Mouse (Mus musculus): ENCODE measurements at regions not wholly inside any gene's neighbourhood (a gene's known extent, or its start where the extent isn't known, plus 50 kb on each side); places are given as distances from the start of the nearest gene placed in this dataset.
A peak's percentile ranks its signal among the peaks of the same experiment; 100 is the strongest.

DNA sequence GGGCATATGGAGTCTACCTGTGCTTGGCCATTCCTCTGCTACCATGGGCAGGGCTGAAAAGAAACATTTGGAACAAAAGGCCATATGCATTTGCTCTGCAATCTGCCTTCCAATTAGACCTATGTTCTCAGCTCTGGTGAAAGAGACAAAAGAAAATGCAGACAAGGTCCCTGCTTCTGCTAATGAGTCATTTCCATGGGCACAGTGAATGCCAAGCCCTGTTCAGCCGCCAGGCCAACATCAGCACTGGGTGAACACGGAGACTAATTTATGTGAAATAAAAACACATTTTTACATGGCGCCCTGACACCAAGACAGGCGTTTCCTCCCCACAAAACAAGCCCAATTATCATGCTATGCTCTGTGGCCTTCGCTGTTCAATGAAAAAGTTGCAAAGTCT, 419.5 kb upstream of the Kdm8 start:
- DNase-seq (ENCODE audit: low spot score): no peak

DNA sequence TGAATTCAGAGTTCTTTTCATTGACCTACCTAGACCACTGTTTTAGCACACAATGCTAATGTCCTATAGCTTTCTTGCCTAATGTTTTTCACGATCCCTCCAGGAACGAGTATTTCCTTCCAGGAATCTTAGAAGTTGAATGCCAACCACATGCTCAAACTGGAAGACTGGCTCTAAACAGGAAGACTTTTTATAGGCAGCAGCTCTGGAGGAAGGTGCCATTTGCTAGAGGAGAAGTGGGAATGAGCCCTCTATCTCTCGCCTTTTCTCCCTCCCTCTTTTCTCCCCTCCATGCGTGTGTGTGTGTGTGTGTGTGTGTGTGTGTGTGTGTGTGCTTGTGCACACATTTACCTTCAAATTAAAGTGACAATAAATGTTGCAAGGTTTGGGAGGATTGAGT, 410.7 kb upstream of the Kdm8 start:
- no peak for DNase-seq (ENCODE audit: low spot score)

DNA sequence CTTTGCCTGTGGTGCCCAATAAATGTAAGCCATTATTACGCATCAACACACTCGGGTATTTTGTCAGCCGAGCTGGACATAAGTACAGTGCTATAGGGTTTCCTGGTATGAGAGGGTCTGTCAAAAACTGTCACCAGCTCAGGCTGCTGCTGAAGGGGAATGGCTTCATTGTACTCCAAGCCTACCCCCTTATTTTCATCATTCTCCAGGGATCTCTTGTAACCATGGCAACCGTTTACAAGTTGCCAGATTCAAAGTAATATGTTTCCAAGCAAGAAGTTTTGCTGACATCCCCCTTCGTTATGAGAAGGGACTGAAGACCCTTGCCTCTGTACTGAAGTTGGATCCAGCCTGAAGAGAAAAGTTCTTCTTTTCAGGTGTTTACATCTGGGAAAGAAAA, 410.3 kb upstream of the Kdm8 start:
- DNase-seq (ENCODE audit: low spot score): no peak

DNA sequence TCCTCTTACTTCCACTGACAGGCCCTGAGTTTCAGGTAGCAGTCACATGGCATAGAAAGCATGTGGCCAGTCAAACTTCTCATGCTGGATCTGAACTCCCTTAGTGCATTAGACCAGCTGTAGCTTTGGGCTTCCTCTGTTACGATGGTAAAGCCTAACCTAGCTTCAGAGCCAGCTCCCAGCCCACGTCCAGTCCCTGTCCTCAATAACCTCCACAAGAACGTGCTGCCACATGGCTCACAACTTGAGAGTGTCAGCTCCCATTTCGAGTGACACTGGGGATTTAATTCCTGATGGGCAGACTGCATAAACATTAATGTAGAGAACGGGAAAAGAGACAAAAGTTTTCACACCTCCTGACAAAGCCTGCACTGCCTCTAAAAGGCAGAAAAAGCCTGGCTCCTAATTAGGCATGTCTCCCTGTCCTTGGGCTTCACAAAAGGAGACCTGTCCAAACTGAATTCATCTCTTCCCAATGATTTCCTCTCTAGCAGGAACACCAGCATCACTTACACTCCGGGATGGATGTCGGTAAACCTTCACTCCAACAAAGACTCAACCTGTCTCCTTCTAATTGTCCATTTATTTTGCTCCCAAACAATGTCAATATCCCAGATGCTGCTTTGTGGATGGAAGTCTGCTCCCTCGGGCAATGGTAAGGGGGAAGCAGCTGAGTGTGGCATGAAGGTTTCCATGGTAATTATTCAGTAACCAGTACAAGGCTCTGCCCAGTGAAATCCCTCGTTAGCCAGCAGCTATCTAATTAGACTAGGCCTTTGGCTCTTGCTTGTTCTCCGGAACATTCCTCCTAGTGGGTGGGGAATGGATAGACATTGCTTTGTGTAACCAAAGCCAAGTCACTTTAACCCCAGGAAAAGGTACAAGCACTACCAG, 408.1 kb upstream of the Kdm8 start:
- DNase-seq (ENCODE audit: low spot score): no peak

DNA sequence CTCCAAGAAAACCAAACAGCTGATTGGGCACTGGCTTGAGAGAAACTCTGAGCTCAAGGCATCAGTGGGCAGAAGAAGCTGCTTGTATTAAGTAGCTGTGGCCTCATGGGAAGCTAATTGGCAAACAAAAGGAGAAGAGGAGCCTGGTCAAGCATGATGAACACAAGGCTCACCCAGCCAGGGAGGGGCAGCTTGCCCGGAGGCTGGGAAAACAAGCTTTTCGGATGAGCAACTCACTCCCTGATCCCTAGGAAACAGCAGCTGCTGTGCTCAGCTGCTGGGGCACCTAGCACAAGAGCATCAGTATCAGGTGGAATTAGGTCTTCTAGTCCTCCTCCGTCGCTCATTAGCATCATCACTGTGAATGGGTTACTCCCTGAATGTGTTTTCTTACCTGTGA, 405.6 kb upstream of the Kdm8 start:
- no peak for DNase-seq (ENCODE audit: low spot score)

DNA sequence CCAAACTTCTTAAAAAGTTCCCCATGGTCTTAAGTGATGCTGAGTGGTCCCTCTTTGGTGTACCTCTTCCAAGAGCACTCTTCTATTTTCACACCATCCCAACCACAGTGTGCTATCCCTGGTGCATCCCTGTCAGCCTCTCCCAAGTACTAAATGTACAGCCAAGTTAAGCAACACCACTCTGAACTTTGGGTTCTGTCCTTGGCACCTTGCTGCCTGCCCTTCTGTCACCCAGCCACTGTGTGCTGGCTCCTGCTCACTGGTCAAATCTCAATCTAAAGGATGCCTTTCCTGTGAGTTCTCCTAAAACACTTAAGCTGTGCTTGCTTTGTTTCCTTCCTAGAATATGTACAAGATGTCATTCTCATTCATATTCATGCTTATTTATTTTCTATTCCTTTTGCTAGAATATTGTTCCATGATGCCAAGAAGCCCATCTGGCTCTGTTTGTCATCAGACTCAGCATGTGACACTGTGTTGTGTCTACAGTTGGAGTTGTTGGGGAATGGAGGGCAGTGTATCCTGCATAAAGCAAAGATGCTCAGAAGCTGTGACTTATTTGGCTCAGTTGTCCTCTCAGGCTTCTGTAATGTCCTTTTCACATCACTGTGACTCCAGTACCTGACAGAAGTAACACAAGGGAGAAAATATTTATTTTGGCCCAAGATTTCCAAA, 388.4 kb upstream of the Kdm8 start:
- peak; percentile 48 for DNase-seq (ENCODE audit: low spot score)

DNA sequence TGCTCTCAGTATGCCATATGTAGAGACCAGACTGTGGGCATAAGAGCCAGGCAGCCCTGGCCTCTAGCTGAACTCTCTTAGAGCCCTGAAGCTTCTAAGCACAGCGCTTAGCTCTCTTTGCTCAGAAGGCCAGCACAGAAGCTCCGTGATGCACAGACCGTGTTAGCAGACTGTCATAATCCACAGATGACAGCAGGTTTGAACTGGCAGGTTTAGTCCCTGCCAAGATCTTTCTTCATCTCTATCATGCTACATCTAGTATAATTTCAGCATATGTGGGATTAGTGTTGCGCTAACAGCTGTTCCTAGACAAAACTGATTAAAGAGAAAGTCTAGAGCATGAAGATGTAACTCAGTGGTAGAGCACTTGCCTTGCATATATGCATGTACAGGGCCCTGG, 342.0 kb upstream of the Kdm8 start:
- peak; percentile 62 for DNase-seq (ENCODE audit: low spot score)

DNA sequence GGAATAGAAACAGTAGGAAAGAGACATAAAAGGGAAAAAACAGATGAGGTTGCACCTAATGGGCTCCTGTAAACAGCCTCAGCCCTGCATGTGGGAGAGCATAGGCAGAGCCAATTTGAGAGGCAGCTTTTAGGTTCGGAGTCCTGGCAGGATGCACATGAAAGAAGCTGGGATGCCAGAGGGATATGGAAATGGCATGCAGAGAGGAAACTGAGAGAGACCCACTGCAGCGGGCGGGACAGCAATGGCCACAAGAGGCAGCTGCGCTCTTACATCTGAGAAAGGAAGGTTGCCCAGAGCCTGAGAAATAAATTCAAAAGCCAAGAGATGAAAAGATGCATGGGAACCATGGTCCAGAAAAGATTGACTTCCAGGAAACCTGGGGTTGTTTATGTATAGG, 340.5 kb upstream of the Kdm8 start:
- DNase-seq (ENCODE audit: low spot score): no peak

DNA sequence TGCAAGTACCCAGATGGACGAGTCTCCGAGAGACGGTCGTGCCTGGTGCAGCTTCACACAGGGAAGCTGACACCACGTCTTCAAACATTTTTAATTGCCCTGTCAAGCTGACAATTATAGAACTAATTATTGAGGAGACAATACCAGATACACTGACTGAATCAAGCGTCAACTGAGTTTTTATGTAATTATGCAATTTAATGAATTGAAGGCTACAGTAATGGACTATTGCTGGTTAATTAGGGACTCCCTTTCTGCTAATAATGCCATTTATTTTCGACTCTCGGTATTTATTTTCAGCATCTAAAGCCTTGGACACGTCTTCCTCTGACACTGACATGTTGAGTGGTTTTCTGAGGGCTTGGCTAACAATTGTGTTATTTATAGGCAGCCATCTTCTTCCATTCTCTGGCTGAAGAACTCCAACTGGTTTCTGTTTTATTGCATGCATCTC, 331.6 kb upstream of the Kdm8 start:
- no peak for DNase-seq (ENCODE audit: low spot score)

DNA sequence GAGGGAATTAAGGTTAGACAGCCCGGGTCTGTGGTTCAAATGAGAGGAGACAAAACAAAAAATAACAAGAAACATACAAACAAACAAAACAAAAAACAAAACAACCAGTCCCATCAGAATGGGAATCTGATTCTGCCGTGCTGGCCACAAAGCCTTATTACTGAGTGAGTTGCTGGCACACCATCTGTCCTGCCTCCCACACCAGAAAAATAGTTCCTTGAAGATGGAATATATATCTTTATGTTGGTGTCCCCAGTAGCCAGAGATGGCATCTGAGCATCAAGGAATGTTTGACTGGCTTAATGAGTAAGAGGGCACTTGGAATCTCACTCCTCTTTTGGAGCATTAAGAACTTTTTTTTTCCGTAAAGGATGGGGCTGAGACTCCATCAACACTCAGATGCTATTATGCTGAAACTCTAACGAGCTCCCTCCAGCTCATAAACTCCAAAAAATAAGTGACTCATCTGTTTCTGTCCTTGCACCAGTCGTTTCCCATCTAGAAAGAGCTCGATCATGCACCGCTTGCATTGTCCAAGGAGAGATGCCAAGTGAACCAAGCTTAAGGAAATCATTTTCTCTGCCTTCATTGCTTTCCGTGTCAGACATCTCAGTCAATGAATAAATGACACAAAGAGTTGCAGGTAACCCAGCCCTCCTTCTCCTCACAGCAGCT, 329.0 kb upstream of the Kdm8 start:
- DNase-seq (ENCODE audit: low spot score): no peak

DNA sequence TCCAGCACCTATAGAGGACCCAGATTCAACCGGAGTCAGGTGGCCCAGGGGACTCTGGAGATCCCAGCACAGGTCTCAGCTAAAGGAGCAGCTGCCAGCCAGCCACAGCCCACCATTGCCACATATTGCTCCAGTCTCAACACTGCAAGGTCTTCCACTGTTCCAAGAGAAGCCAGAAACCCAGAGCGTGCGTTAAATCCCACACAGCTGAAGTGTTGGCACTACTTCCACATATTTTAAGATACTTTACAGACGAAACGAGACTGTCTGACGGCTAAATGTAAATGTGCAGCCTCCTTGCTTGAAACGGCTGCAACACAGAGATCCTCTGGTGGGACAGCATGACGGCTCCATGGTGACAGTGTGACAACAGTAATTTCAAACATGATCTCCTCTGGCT, 327.3 kb upstream of the Kdm8 start:
- no peak for DNase-seq (ENCODE audit: low spot score)

DNA sequence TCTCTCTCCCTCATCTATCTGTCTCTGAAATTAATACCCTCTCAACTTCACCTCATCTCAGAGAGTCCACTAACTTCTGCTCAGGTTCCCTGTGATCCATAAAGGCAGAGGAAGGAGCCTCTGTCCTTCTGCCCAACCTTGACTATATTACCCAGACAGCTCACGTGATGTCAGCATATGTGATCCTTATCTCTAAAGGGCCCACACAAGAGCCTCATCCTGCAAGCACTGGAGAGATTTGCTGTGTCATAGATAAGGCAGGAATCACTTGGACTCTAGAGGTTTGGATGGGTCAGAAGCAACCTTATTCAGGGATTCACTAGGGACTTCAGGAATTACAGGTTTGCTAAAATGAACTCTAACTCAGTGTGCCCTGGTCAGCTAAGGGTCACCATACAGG, 315.3 kb upstream of the Kdm8 start:
- no peak for DNase-seq (ENCODE audit: low spot score)

DNA sequence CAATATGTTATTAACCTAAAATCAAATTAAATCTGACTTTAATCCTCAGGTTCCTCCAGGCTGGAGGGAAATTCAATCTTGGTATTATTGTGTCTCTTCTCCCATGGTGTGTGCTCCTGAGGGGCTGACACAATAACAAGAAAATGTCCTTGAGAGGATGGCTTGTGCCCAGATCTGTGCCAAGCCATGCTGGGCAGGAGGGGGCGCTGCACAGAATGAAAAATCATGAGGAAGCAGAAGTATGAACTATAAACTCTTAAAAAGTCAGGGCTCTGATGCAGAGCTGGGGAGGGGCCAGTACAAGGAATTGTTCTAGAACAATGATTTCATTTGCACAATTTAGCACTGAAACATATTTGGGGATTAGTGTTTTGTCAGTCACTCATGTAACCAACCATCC, 312.5 kb upstream of the Kdm8 start:
- no peak for DNase-seq (ENCODE audit: low spot score)

DNA sequence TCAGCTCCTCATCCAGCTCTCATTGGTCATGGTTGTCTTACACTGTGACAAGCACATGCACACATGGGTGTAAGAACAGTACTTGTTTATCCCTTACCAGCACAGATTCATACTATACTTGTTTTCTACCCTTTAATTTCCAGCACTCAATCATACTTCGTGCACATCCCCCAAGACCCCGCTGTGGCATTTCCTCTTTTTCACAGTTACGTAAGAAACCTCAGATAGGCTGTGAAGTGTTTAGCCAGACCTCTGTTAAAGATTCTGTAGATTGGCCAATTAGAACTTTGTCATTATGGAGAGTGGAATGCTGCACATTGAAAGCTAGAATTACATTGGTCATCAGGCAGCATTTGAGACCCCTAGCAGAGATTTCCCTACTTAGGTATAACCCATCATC, 305.9 kb upstream of the Kdm8 start:
- no peak for DNase-seq (ENCODE audit: low spot score)

DNA sequence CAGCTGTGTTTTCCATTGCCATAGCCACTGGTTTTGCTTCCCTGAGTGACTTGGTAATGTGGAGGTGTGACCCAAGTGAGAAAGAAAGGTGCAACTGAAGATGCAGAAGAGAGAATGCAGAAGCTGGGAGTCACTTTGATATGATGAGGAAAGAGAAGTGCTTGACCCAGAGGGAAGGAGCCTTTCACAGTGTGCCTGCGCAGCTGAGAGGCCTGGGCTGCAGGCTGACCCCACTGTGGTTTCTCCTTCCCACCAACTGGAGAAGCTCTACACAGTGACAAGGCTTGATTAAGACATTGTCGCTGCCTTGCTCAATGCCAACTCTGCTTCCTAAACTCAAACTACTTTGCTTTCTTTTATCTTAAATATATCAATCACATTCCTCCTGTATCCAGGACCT, 305.3 kb upstream of the Kdm8 start:
- DNase-seq (ENCODE audit: low spot score): no peak

DNA sequence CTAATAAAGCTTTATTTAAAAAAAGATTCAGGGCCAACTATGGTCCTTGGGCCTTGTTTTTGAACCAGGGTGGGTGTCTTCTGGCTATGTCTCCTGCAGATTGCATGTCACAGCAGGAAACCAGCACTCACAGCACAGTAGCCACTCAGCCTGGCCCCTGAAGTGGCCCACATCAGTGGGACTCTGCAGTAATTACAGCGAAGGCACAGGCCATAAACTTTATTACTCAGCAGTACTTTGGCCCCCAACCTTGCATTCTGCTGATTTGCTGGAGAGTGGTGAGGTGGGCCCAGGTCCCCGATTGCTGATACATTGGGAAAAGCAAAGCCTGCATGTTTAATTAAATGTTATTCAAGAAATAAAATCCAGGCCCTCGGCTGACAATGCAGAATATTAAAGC, 303.6 kb upstream of the Kdm8 start:
- no peak for DNase-seq (ENCODE audit: low spot score)

DNA sequence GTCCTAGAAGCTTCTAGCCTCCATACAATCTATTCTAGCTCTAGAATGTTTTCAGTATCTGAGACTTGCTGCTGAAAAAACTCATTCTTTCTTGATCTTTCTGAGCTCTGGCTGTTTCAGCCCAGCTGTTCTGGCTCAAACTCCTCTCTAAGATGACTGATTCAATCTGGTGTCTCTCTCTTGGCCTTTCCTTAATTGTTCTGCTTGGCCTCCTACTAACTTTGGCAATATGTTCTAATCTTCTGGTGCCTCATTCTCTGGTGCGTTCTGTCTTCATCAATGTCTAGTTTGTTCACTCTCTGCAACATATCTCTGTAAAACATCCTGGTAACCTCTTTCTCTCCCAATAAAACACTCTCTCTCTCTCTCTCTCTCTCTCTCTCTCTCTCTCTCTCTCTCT, 302.6 kb upstream of the Kdm8 start:
- DNase-seq (ENCODE audit: low spot score): no peak

DNA sequence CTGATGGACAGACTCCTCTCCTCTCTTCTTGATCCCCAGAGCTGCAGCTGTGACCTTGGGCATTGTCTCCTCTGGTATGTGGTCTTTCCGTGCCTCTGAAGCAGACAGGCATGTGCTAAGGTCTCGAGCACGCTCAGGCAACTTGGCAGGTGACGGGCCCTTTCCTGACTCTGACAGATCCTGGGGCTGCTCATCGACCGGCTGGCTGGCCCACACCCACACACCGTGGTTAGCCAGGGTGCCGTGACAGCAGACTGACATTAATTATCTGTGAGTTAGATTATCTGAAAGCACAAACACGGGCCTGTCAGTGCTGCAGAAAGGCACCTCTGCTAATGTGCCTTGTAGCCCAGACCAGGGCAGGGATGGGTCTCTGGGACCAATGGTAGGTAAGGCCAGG, 298.5 kb upstream of the Kdm8 start:
- no peak for DNase-seq (ENCODE audit: low spot score)

DNA sequence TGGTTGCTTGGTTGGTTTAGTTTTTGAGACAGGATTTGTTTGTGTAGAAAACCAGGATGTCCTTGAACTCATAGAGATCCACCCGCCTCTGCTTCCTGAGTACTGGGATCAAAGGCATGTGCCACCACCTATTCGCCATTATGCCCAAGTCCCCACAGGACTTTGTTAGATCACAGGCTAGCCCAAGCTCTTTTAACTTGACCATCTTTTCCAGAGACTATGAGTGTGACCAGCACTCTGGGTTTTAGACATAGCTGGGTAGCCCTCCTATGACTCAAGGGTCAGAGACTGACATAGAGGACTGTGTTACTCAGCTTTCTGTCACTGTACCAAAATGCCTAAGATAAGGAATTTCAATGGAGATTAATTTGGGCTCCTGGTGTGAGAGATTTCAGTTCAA, 295.3 kb upstream of the Kdm8 start:
- DNase-seq (ENCODE audit: low spot score): no peak

DNA sequence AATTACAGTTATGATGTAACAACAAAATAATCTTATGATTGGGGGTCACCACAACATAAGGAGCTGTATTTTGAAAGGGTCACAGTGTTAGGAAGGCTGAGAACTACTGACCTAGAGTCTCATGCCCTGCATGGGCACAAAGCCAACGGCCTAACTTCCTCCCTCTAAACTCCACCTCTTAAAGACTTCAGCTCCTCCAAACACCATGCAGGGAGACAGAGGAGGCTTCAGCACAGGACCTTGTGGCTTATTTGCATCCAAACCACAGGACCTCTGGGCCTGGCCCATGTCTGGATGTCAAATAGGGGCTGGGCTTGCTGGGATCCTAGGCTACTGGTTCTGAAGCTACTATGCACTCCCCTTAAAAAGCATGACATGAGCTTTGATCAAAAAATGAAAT, 294.7 kb upstream of the Kdm8 start:
- DNase-seq (ENCODE audit: low spot score): no peak

DNA sequence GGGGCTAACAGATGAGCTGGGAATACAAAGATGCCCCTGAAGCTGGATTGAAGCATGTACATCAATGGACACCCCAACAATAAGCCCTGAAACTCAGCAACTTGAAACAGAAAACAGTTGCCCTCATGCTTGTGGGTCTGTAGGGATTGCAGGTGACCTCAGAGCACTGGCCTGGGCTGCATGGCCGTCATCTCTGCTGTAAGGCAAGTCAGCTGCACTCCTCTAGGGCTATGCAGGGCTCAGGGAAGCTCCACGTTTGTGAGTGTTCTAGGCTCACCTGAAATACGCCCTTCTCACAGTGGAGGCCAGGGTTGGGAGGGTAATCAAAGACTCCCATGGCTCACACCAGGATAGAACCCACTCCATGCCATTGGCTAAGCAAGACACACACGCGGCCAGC, 292.2 kb upstream of the Kdm8 start:
- no peak for DNase-seq (ENCODE audit: low spot score)

DNA sequence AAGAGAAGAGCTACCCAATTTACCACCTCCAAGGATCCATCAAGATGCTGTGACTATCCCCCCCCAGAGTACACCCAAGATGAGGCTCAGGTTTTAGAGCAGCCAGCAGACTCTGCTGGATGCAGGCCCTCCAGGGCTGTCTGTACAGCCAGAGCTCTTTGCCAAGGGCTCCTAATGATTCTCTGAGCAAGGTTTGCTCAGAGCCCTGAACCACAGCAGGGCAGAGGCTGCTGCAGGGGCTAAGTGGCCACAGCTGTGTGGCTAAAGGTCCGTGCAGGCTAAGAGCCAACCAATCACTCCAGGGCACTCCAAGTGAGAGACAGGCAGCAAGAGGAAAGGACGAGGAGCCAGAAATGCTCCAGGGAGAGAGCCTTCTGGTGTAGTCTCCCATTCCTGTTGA, 289.2 kb upstream of the Kdm8 start:
- DNase-seq (ENCODE audit: low spot score): no peak

DNA sequence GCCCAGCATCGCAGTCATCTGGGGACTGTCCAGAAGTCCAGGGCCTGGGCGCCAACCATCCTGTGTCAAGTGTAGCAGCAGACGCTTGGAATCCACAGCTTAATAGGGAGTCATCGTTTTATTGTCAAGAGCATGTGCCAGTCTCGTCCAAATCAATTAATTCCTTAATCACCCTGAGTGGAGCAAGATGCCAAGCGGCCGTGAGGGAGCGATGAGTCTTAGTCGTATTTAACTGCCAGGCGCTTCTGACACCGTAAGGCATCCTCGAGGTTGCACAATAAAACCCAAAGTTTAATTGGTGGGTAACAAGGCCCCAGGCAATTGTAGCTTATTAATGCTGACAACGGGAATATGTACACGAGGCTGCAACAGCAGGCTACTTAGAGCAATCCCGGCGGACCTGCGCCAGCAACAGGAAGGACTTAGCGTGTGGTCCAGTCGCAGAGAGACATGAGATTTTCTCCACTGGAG, 277.6 kb upstream of the Kdm8 start:
- DNase-seq (ENCODE audit: low spot score): no peak

All from layer of hippocampus, adult 11-12 months (tissue).